Mouse (Mus musculus): Measurements from ENCODE around the gene Ptprc.

GRCm38 (mm10) chr1:138135117-138135516, 40.4 kb downstream of the Ptprc start:
- TF ChIP-seq KAT2A (conservative IDR thresholded peaks at IDR 0.05; ENCODE audit: low read depth, low read length) (no peak), ZKSCAN1 (IDR thresholded peaks at IDR 0.05; ENCODE audit: low read depth, low read length) (no peak), MAZ (IDR thresholded peaks at IDR 0.05; ENCODE audit: low read depth, low read length) (no peak), POLR2A (IDR thresholded peaks at IDR 0.05; ENCODE audit: control insufficient read depth in 1 of 2, insufficient read depth in 1 of 2, low read depth in 1 of 2, low read length in 2 of 2, poor library complexity in 1 of 2) (no peak), TBP (IDR thresholded peaks at IDR 0.05; ENCODE audit: low read depth, low read length) (no peak), CTCF (IDR thresholded peaks at IDR 0.05 in 2 of 3, conservative IDR thresholded peaks at IDR 0.05 in 1 of 3; ENCODE audit: control insufficient read depth in 1 of 3, insufficient read depth in 1 of 3, low read depth in 2 of 3, low read length in 3 of 3, poor library complexity in 1 of 3, severe bottlenecking in 1 of 3) (no peak), ZNF384 (IDR thresholded peaks at IDR 0.05; ENCODE audit: low read depth, low read length) (no peak), TAL1 (IDR thresholded peaks at IDR 0.05; ENCODE audit: low read length) (no peak), MAX (IDR thresholded peaks at IDR 0.05; ENCODE audit: low read length) (no peak)

All from MEL (cell line).